Mouse (Mus musculus) cerebellum, postnatal 14 days (tissue): ENCODE data around the gene Fuca1.
A peak's percentile ranks its signal among the peaks of the same experiment; 100 is the strongest.

ENCODE experiments used
- DNase-seq, 2 experiments: peaks; one replicate each; pipeline ENCODE4 v3.0.0; 2021; ENCODE audit warnings: mixed read lengths in 2 of 2

Gene Fuca1

GRCm38 (mm10) chr4:135985193-135985592 is 64.7 kb downstream of the Fuca1 start:
- no peak for DNase-seq

GRCm38 (mm10) chr4:135985769-135986168 is 65.2 kb downstream of the Fuca1 start:
- DNase-seq, result no peak

- no peak for DNase-seq
Measured at GRCm38 (mm10) chr4:135986301-135986942, 65.9 kb downstream of the Fuca1 start.

- DNase-seq, result peak; percentile 95 to 96
Measured at GRCm38 (mm10) chr4:135986943-135987710, 66.6 kb downstream of the Fuca1 start, which contains the start of gene Pithd1. Pithd1 (minus strand) TSS chr4:135987264.

GRCm38 (mm10) chr4:135987714-135988113 is 67.2 kb downstream of the Fuca1 start:
- no peak for DNase-seq
